Mouse (Mus musculus) olfactory bulb, adult 2 months (tissue): ENCODE data around the gene Tmem59. TPM values are rescaled to one million over a fixed set of nuclear protein-coding genes. Genes with fewer than 3 reads are reported as not detected.

Experiments used
- H3K27ac ChIP-seq: fragments of 200-500 bp; 2 replicates; pipeline ENCODE4 v1.5.1; 2012; ENCODE audit warnings: low read depth, low read length; ENCODE audit not compliant: insufficient read depth
- H3K4me1 ChIP-seq: fragments of 200-500 bp; 2 replicates; pipeline ENCODE4 v1.6.1; 2012; ENCODE audit warnings: low read length; ENCODE audit not compliant: control insufficient read depth, insufficient read depth
- H3K4me3 ChIP-seq: fragments of 200-500 bp; 2 replicates; pipeline ENCODE4 v1.5.1; 2012; ENCODE audit warnings: mild to moderate bottlenecking, low read depth, low read length, moderate library complexity; ENCODE audit not compliant: insufficient read depth
- CTCF ChIP-seq: fragments of 200-500 bp; IDR thresholded peaks from 2 replicates; pipeline ENCODE4 v1.5.1; 2012; ENCODE audit warnings: low read depth, mild to moderate bottlenecking, low read length, moderate library complexity; ENCODE audit not compliant: insufficient read depth
- POLR2A ChIP-seq: fragments of 200-500 bp; IDR thresholded peaks from 2 replicates; pipeline ENCODE4 v1.6.1; 2012; ENCODE audit warnings: mild to moderate bottlenecking, low read depth, low read length, moderate library complexity; ENCODE audit not compliant: insufficient read depth
- whole genome bisulfite sequencing: fragments of 180-500 bp; shearing (Covaris S2); methylation state at CpG from one replicate; pipeline ENCODE4 v1.1.7; 2018; 5-methylcytosine and 5-hydroxymethylcytosine counted together
- polyA plus RNA-seq: library from polyadenylated mRNA; stranded (reverse); fragments of >200 nt; gene quantifications from 2 replicates; pipeline ENCODE4 v1.2.4, GENCODE M21; 2012; ENCODE audit warnings: low replicate concordance; ENCODE audit not compliant: missing spikeins, insufficient read depth, insufficient read length

Gene Tmem59
- polyA plus RNA-seq, 1 experiment = not detected

DNA sequence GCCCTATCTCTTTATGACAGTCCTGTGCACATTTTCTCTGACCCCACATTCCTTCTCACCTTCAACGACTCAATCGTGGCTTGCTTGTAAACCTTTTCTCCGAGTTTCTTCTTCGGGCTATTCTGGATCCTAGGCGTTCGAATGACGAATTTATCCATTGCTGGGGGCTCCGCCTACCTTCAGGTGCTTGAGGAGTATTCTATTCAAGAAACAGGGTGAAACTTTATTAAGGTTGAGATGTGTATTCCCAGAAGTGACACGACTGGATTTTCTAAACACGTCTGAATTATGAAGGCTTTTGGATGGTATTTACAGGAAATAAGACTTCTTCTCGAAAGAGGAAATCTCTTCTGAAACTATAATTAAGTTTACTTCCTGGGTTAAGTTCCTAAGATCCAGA lies 693 bp upstream of the Tmem59 start:
- H3K4me3 ChIP-seq = peak overlapping the region; percentile 94; the same call in 1 of the 2 replicates
- TF ChIP-seq POLR2A (no peak), CTCF (no peak)
- WGBS = 47% methylated on average over 11 of the region's 11 CpGs
- H3K4me1 ChIP-seq = peaks cover 3% of the 10 kb centered on the region; the same call in 1 of the 2 replicates
- H3K27ac ChIP-seq = no peak overlapping the region

DNA sequence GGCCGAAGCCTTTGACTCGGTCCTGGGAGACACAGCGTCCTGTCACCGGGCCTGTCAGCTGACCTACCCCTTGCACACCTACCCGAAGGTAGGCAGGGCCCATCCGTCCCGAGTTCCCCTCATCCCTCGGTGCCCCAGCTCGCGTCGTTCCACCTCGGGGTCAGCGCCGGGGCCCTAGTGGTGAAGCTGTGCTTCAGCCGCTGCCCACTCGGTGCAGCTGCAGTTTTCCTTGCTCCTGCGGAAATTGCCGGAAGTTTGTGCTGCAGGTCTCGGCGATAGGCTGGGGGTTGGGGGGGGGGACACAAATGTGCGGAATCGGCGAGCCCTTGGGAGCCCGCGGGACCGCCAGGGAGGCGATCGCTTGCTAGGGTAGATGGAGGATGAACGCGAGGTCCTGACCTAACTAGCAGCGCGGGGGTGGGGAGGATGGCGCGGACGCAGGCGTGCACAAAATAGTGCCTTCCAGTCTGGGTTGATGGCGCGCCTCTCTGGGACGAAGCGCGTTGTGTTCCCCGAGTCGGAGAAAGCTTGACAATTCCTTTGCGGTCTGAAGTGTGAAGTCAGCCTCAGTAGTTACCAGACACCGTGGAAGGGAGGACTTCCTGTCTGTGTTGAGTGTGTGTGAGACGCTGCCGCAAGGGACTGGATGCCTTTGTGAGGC lies 761 bp downstream of the Tmem59 start, which contains the start of gene Tceanc2:
Tceanc2 (minus strand) TSS at position 287 of the 661 bp plus-strand sequence.
- H3K27ac ChIP-seq = peak within 1 kb of the TSS; percentile 98
- H3K4me3 ChIP-seq = peak within 1 kb of the TSS; percentile 94
- H3K4me1 ChIP-seq = peaks cover 6% of the 10 kb centered on the region; the same call in 1 of the 2 replicates
- TF ChIP-seq CTCF (peak; percentile 3; the same call in 1 of the 2 replicates), POLR2A (no peak)
- WGBS = under 1% methylated on average over 47 of the region's 47 CpGs

DNA sequence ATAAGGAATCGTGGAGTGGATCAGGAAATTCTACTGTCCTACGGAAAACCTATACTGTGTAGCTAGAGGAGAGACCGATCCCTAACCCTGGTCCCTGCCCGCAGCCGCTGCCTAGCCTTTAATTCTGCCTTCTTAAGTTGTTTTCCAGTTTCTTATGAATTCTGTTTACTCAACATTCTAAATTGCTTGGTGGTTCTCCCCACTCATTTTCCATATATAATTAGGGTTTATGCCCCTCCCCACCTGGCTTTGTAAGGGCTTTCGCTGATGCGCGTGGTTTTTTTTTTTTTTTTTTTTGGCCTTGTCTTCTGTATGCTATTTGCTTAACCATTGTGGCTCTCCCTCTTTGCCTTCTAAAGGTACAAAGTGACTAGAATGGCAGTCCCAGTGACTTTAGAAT lies 1.4 kb downstream of the Tmem59 start:
- Histone ChIP-seq H3K4me3 (peak overlapping the region; percentile 94), H3K27ac (0 out of 2 replicates have a peak overlapping the region, but pooled peaks have one; percentile 93), H3K4me1 (peaks cover 6% of the 10 kb centered on the region; the same call in 1 of the 2 replicates)
- no peak for TF ChIP-seq POLR2A
- no peak for TF ChIP-seq CTCF
- under 1% methylated on average over 8 of the region's 8 CpGs for WGBS

DNA sequence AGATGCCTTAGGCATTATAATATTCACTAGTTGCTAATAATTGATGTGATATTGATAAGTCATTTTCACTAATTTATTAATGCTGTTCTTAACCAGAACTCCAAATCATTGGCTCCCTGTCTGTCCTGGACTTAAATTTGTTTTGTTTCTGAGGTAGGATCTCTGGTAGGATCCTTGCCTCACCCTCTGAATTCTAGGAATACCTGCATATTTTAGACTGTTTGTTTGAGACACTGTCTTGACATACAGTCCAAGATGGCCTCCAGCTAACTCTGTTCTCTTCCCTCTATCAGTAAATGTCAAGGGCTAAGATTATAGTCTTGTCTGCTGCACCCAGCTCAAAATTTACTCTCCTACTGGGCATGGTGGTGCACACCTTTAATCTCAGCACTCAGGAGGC lies 2.5 kb downstream of the Tmem59 start:
- no peak overlapping the region for H3K27ac ChIP-seq
- no peak overlapping the region for H3K4me3 ChIP-seq
- no peak for TF ChIP-seq CTCF
- no peak for TF ChIP-seq POLR2A
- peaks cover 6% of the 10 kb centered on the region; the same call in 1 of the 2 replicates for H3K4me1 ChIP-seq

DNA sequence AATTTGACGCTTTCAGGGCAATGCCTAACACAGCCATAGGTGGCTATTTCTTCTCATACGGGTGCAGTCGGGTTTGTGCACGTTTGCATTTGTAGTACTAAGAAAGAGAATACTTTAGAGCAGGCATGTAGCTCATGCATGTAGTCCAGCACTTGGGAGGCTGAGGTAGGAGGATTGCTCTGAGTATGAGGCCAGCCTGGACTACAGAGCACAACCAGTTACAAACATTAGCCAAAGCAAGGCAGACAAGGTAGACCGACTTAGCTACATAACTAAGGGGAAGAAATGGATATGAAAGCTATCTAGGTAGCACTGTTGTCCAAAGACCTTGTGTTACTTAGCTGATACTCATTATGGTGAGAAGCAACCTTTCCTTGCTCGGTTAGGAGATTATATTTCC lies 3.7 kb downstream of the Tmem59 start:
- Histone ChIP-seq H3K4me1 (peaks cover 6% of the 10 kb centered on the region; the same call in 1 of the 2 replicates), H3K4me3 (no peak overlapping the region), H3K27ac (no peak overlapping the region)
- TF ChIP-seq CTCF (no peak), POLR2A (no peak)
- 63% methylated on average over 6 of the region's 6 CpGs for WGBS

DNA sequence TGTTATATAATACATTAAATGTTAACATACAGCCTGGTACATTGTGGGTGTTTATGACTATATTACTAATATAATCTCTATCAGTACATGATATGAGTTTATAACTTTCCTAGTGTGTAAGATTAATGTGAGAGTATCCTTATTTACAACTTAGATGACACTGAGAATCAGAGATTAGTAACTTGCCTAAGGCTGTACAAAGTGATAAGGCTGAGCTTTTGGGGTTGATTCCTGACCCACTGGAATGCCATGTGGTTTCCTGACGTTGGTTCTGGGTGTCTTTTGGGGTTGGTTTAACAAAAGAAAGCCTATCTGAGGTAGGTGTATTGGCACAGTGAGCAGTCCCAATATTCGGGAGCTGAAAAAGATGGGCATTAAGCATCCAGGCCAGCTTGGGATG lies 4.6 kb downstream of the Tmem59 start:
- 54% methylated on average over 2 of the region's 2 CpGs for WGBS
- H3K4me1 ChIP-seq = peaks cover 6% of the 10 kb centered on the region; the same call in 1 of the 2 replicates
- no peak overlapping the region for H3K4me3 ChIP-seq
- no peak for TF ChIP-seq CTCF
- no peak for TF ChIP-seq POLR2A
- no peak overlapping the region for H3K27ac ChIP-seq

DNA sequence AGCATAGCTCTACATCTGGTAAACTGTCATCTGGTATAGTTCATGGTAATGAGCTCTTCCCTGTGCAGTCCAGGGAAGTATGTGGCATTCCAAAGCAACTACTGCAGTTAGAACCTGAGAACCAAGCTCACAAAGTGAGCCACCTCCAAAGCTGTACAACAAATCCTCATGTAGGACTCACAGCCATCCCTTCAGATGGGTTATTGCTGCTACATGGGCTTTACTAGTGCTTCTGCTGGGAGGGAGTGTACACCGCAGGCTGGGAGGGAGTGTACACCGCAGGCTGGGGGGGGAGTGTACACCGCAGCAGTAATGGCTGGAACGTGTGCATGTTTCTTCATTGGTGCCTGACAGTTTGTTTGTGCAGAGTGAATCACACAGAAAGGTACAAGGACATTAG lies 5.0 kb downstream of the Tmem59 start:
- WGBS = 43% methylated on average over 4 of the region's 4 CpGs
- Histone ChIP-seq H3K27ac (no peak overlapping the region), H3K4me1 (peaks cover 6% of the 10 kb centered on the region; the same call in 1 of the 2 replicates), H3K4me3 (no peak overlapping the region)
- TF ChIP-seq POLR2A = no peak
- TF ChIP-seq CTCF = no peak

DNA sequence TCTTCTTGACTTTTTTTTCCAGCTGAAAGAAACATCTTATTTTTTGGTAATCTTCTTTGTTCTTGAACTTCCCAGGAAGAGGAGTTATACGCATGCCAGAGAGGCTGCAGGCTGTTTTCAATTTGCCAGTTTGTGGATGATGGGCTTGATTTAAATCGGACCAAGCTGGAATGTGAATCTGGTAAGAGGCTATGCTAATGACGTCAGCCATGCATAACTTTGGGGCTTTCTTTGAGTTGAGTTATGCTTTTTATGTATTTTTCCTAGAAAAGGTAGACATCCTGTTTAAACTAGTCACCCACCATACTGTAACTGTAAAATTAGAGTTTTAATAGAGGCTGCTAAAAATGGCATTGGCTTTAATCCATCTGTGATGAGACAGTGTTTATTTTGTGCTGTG lies 7.5 kb downstream of the Tmem59 start:
- no peak overlapping the region for H3K27ac ChIP-seq
- WGBS = 41% methylated on average over 3 of the region's 3 CpGs
- TF ChIP-seq CTCF (no peak), POLR2A (no peak)

DNA sequence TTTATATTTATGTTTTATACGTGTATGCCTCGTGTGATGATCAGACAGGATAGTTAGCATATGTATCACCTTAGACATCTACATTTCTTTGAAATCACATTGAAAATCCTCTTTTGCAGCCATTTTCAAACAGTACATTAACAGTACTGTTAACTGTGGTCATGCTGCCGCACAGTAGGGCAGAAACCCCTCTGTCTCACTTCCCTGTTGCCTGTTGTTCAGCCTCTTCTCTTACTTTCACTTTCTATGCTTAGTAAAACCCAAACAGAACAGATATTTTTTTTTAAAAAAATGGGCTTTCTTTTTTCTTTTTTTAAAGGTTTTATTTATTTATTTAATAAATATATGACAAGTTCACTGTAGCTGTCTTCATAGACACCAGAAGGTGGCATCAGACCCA lies 15.6 kb downstream of the Tmem59 start:
- WGBS = 96% methylated on average over 3 of the region's 3 CpGs
- TF ChIP-seq CTCF (no peak), POLR2A (no peak)
- Histone ChIP-seq H3K4me1 (peaks cover 4% of the 10 kb centered on the region; the same call in 1 of the 2 replicates), H3K4me3 (no peak overlapping the region), H3K27ac (no peak overlapping the region)

More for the DNA sequence above, 7.5 kb downstream of the Tmem59 start:
- H3K4me3 ChIP-seq = no peak overlapping the region
- peaks cover 3% of the 10 kb centered on the region; the same call in 1 of the 2 replicates for H3K4me1 ChIP-seq
